Mouse (Mus musculus) cerebellum, adult 11 months (tissue): ENCODE results near the gene Pigu.

Experiments
- DNase-seq: peaks from one replicate; pipeline ENCODE4 v3.0.0; 2022

Gene Pigu

GRCm38 (mm10) chr2:155284647-155285046, 72.6 kb downstream of the Pigu start:
- DNase-seq: no peak

GRCm38 (mm10) chr2:155283793-155284192, 73.4 kb downstream of the Pigu start:
- no peak for DNase-seq

DNA sequence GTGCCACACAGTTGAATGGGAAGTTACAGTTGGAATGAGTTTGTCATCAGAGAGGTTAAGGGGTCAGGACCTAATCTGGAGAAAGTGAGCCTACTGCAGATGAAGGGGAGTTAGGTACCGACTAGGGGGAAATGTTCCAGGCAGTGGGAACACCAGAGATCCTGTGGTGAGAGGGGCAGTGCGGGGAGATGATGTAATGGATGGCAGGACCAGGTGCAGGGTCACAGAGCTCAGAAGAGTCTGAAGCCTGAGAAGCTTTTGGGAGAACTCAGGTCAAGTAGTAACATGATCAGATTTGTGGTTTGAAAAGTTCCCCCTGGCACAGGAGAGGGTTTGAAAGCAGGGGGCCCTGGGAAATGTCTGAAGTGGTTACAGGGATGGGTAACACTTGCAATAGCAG, 77.1 kb downstream of the Pigu start:
- no peak for DNase-seq

DNA sequence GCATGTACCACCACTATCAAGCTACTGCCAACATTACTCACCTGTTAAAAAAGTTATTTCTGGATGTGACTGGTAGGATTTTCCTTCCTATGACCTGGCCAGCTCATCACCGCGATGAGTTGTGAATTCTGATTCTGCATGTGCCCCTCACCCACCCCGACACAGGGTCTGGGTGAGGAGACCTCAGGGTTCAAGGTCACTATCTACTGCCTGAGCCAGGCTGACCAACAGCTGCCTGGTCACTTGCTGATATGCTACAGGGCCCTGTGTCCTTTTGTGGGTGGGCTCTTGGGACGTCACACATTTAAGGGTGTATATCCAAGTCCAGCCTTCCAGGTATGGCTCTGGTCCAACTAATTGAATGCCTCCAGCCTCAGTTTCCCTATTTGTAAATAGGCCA, 78.1 kb downstream of the Pigu start:
- DNase-seq: no peak

DNA sequence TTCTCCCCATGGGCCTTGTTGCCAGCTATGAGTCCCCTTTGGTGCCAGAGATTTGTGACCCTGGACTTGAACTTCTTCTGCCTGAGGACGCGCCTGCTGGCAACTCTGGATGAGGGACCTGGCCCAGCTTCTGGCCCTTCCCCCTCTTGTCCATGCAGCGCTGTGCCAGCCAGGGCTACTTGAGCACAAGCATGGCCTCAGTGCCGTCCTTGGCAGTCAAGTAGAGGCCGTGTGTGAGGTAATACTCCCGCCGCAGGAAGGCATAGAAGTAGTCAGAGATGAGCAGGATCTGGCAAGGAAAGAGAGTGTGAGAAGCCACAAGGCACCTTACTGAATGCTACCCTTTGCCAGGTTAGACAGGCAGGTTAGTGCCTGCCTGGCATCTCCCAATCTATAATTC, 78.9 kb downstream of the Pigu start:
- peak; percentile 32 for DNase-seq

DNA sequence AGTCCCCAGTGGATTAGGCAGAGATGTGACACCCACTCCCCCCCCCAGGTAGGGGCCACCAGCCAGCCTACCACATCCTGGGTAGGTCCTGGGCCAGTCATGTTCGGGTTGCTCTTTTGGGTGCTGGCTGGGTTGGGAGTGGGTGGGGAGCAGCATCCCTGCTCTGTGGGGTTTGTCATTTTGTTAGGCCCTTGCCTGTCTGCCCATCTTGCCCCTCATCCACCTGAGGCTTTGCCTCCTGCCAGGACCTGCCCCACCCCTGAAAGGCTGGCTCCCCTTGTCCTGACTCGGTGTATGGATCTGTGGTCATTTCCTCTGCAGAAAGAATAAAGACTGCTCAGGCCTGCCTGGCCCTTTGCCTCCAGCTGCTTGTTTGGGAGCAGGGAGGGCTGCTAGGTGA, 79.5 kb downstream of the Pigu start:
- DNase-seq: peak; percentile 23

GRCm38 (mm10) chr2:155276621-155277175, 80.5 kb downstream of the Pigu start:
- DNase-seq: peak; percentile 60

- DNase-seq: peak; percentile 98
These were observed 81.0 kb downstream of the Pigu start, which contains the start of gene Map1lc3a for GRCm38 (mm10) chr2:155276195-155276594. Gene Map1lc3a (plus strand): TSS chr2:155276297.

- no peak for DNase-seq
These were observed 83.6 kb downstream of the Pigu start for GRCm38 (mm10) chr2:155273603-155274002.

- DNase-seq: no peak
These were observed 84.6 kb downstream of the Pigu start for GRCm38 (mm10) chr2:155272396-155273170.

DNA sequence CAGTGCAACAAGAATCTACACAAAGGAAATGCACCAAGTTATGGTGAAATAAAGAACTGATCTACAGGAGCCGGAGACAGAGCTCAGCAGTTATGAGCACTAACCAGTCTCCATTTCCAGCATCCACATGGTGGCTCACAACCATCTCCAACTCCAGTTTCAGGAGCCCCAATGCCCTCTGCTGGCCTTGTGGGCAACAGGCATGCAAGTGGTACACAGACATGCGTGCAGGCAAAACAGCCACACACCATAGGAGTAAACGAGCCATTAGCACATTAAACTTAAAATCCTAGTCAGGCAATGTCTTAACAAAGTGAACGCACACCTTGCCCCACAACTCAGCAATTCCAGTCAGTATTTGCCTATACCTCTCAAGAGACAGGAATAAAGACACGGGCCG, 85.3 kb downstream of the Pigu start:
- DNase-seq: no peak

DNA sequence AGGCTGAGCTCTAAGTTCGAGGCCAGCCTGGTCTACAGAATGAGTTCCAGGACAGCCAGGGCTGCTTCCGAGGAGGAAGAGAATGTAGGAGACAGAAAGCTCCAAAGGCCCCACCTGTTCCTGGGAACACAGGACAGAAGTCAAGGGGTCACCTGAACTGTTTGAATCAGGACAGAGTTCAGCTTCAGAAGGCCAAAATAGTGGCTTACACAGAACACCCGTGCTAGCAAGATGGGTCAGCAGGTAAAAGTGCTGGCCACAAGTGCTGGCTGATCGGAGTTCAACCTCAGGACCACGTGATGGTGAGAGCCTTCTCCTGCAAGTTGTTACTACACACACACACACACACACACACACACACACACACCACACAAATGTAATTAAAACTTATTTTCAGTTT, 90.3 kb downstream of the Pigu start:
- DNase-seq: no peak

DNA sequence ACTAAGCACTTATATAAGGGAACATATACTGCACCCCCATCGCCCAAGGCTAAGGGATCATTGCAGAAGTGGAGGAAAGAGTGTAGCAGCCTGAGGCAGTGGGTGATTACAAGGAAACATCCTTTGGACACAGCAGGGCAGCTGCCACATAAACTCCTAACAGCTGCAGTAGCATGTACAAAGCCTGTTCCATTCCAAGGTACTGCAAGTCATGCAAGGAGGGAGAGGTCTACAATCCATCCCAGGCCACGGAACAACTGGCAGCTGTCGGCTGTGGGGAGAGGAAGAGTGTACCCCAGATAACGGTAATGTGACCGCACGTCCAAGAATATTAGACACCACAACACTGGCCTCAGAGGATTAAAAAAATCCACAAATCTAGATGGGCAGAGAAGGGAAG, 91.7 kb downstream of the Pigu start:
- no peak for DNase-seq

GRCm38 (mm10) chr2:155249588-155249987, 107.6 kb downstream of the Pigu start:
- DNase-seq: no peak

DNA sequence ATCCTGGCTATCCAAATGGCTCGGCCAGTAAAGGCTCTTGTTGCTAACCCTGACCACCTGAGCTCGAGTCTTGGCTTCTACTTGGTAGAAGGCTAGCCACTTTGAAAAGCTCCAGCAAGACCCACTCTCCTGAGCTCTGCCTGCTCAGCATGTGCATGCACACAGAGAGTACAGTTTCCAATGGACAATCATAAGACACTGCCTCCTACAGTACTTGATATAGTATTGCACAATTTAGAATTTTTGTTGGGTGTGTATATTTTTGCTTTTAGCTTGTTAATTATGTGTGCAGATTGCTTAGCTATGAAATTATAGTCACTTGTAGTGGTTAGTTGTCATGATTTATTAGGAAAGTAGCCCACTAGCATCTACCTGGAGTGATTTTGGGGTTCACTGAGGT, 108.5 kb downstream of the Pigu start:
- no peak for DNase-seq

- no peak for DNase-seq
These were observed 109.0 kb downstream of the Pigu start for GRCm38 (mm10) chr2:155248206-155248605.

DNA sequence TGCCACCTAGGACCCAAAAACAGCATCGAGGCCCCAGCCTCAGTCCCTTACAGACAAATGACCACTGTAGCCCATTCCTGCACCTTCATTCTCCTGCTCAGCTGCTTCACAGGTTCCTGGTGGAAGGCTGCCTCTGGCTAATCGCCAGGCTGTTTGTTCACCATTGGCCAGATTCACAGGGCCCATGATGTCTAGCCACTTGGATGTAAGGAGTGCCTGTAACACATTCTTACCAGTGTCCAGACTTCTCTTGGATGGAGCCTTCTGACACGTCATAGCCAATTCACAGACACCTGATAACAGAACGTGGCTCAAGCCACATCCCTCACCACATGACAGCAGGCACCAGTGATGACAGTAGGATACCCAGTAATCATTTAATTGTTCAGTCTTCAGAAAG, 111.0 kb downstream of the Pigu start:
- DNase-seq: peak; percentile 21

GRCm38 (mm10) chr2:155242296-155242855, 114.9 kb downstream of the Pigu start:
- DNase-seq: peak; percentile 14

DNA sequence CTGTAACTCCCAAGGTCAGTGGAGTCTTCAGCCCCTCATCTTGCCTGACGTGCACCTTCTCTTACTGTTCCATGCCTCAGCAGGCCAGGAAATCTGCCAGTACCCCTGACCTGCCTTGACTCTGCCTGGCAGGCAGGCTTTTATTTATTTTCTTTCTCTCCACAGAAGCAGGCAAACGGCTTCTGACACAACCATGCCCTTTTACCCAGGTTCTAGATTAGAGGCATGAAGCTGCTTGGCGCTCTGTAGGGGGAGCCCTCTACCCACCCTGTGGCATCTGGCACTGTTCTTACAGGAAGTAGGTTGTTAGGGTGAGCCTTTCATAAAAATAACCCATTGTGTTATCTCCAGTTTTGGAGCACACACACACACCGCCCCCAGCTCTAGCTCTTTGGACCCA, 116.3 kb downstream of the Pigu start:
- no peak for DNase-seq

DNA sequence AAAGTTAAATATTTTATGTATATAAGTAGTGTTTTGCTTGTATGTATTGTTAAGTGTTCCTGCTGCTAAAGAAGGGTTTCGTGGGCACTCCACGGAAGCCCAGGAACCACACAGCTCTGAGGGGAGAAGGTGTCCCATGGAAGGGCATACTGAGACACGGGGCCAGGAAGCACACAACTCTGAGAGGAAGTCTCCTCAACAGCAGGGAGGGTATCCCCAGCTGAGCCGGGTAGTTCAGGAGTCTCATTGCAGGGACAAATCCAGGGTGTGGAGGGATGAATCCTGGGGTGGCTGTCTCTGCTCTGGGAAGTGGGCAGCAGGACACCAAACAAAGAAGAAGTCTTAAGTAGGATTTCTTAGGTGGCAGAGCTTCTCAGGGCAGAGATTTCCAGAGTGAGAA, 120.0 kb downstream of the Pigu start:
- no peak for DNase-seq

GRCm38 (mm10) chr2:155236362-155236992, 120.8 kb downstream of the Pigu start, which contains the start of gene Dynlrb1:
Gene Dynlrb1 (plus strand): TSS chr2:155236533.
- DNase-seq: peak; percentile 98

- DNase-seq: no peak
These were observed 121.4 kb downstream of the Pigu start for GRCm38 (mm10) chr2:155235746-155236361.
